Mouse (Mus musculus): ENCODE measurements around the gene Rgcc.
A peak's percentile ranks its signal among the peaks of the same experiment; 100 is the strongest.

Gene Rgcc

DNA sequence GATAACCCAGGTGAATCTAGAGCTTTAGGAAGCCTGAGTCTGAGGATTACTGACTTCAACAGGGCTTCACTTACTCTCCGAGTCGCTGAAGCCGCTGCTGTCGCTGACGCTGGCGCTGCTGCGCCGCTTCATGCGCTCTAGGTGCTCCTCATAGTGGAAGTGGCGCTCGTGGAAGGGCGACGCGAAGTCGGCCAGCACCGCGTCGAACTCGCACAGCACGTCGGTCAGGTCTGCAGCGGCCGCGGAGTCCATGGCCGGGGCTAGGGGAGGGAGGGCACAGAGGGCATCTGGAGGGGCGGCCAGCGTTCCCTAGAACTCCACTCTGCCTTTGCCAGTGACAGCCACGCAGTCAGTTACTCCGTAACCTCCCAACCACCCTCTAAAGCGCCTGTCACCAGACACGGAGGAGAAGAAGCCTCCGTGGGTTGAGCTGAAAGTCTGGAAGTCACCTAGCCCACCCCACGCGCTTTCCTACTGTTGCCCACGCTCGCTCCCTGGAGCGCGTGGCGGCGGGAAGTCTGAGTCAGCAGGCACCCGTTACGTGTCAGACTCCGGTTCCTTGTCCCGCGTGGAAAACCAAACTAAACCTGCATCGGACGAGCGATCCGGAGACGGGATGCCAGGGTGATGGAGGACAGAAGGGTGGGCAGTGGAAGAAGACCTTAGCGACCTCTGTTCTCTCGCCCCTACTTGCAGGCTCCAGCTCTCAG lies 649 bp downstream of the Rgcc start:
- peak; percentile 76 for DNase-seq (ENCODE audit: low read depth, low spot score)

DNA sequence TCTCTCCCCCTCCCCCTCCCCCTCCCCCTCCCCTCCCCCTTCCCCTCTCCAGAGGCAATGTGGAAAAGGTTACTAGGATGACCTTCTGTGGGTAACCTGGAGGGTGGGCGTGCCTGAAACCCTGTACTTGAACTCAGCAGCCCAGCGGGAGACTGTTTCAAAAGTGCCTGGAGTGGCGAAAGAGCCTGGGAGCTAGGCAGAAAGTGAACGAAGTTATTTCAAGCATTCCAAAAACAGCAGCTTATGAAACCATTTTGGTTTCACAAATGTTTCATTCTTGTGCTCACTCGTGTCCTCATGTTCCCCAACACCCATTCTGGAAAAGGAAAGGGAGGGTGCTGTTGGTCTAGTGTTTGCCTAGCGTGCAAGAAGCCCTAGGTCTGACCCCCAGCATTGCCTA lies 1.6 kb downstream of the Rgcc start:
- no peak for DNase-seq (ENCODE audit: low read depth, low spot score)

DNA sequence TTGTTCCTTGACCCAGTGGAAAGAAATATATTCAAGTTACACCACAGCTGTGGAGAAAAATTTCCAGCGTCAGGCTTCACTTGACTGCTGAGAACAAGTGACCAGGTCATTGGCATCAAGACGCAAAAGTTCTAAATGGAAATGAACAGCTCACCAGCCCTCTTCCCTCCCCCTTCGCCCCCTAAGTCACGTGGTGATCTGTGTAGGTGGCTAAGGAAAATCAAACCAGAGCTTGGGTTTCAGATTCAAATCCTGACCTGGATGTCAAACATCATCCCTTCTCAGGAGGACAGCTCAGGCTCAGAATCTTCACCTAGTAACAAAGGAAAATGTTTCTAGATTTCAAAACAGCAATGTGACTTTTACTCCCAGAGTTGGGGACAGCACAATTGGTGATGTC lies 2.2 kb downstream of the Rgcc start:
- DNase-seq (ENCODE audit: low read depth, low spot score) = no peak

DNA sequence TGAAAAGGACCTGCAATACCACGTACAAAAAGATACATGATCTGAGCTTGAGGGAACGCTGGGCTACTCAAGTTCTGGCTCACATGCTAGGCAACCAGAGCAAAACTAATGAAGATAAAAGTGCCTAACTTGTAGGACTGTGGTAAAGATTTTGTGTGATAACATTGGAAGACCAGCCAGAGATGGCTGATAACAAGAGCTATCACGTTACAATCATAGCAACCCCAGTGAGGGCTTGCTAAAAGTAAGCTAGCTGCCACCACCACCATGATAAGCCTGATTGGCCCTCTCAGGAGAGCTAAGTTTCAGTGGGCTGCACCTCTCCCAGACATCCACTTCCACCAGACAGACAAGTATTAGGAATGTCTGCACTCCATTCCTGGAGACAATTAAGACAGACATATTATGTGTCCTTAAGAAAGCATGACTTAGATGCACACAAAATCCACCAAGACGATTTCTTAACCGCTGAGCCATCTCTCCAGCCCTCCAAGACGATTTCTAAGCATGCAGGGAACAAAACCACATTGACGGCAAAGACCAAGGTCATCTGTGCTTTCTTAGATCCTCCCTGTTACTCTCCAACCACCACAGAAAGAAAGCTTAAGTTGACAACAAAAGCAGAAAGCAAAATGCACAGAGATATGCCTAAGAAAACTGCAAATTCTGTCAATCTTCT lies 3.0 kb downstream of the Rgcc start:
- DNase-seq (ENCODE audit: low read depth, low spot score) = no peak

DNA sequence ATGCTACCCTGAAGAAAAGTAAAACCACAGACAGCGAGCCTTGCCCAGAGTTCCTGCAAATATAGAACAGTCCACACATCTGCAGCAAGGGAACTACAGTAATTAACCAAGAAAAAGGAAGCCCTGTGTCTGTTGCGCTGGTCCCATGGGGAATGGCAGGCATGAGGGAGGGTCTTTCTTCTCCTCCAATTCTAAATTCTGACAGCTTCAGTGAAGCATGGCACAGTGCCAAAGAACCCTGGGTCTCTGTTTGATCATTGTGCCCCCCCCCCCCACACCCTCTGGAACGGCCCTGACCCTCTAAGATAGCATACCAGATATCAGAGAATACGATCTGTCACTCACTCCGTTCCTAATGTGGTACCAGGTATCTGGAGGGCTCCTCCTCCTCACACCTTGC lies 4.6 kb downstream of the Rgcc start:
- DNase-seq (ENCODE audit: low read depth, low spot score) = no peak

DNA sequence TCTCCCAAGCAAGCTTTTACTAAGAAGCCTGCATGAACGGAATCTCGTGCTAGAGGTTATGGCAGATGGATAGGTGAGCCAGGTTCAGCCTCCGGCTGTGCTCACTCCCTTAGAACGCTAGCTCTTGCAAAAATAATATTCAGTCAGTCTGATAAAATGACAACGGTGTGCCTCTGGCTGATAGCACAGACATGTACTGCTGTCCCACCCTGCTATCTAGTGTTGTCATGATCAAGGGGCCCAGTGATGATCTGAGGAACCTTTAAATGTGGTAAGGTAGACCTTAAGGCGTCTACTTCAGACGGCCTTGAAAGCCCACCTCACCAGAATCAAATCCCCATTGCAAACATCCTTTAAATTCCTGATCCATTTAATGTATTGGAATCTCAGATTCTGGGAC lies 5.2 kb downstream of the Rgcc start:
- no peak for DNase-seq (ENCODE audit: low read depth, low spot score)

DNA sequence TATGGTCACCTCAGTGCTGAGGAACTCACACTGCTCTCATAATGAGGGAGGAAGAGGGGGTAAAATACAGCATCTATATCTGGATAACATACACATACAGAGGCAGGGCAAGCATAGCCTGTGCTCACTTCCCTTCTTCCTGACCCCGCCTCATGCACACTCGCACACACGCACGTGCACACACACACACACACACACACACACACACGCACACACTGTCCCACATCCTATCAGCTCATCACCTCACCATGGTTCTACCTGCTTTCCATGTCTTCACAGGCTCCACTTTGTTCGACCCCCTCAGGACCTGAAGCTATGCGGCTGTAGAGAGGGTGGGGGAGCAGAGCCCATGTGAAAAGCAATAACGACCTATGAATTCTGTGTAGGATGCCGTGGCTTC lies 5.9 kb downstream of the Rgcc start:
- DNase-seq (ENCODE audit: low read depth, low spot score) = no peak

DNA sequence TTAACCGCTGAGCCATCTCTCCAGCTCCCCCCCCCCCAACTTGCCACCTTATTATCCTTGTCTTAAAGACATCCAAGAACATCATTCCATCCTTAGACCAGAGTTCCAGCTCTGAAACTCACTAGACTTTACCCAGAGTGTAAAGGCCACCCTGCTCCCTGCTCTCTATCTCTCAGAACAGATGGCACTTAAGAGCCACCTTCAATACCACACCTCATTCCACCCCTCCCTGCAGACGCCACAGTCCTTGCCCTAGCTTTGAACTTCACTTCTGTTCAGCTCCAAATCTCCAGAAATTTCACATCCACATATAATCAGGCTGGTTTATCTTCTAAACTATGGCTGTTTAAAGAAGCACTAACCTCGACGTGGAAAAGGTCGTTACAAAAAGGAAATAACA lies 6.5 kb downstream of the Rgcc start:
- no peak for DNase-seq (ENCODE audit: low read depth, low spot score)

DNA sequence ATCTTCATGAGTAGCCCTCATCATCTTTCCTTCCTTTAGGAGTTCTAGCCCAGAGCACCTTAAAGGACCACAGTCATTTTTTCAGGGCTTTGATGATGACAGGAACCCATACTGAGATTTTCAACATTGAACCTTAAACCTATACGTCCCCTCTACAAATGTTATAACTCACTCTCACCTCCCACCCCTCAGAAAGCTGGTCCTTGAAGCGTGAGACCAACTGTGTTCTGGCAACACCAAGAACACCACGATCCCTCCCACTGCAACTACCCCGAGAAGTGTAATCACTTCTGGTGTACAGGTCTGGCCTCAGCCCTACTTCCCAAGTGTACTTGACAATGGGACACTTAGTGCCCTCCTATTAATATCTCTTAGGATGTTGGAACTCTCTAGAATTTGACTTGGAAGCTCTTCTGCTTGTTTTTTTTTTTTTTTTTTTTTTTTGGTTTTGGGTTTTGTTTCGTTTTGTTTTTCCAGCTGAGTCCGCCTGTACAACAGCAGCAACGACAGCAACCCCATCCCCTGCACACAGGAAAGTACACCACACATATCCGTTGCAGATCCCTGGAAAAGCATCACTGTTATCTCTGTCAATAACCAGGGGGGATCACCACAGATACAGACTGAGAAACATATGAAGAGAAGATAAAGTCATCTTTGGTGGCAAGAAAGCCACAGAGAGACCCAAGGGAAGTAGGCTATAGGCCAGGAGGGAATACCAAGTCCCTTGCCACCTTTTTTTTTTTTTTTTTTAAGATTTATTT lies 7.2 kb downstream of the Rgcc start:
- no peak for DNase-seq (ENCODE audit: low read depth, low spot score)

DNA sequence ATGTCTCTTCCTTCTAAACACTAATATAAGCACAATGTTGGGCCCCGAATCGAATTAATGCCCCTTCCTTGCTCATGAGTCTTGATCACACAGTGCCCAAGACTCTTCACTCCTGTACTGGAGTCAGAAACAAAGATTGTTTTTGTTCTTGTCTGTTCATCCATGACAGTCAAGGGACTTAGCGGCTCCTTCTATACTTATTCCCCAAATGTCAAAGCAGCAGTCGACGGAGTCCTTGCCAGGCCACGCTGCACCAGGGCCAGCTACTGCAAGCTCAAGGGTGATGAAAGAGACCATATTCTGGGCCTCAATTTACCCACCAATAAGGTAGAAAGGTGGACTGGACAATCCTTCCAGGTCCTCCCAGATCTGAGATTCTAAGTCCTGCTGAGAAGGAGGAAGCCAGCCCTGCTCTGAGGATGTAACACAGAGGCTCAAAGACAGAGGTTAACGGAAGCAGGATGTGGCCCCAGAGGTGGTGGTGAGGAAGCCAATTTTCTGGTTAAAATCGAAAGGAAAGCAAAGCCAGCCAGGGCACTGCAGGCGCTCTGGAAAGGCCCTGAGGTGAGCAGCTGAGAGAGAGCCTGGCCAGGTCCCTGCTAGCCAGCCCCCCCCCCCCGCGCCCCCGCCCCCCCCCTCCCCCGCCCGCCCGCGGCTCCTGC lies 8.2 kb downstream of the Rgcc start:
- DNase-seq (ENCODE audit: low read depth, low spot score) = peak; percentile 88

DNA sequence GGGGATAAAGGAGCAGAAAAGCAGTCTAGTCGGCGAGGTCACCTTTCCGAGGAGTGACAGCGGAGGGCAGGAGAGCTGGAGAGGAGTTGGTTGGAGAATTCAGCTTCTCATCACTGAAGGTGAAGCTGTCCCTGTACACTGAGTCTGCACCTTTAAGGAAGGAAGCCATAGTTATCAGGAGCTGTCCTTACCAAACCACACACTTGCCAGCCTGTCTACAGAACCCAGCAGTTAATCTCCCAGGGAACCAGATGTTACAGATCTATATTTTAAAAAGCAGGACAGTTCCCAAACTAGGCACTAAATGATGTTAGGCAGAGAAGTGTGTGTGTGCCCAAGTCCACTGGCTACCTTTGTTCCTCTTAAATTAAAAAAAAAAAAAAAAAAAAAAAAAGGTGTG lies 9.8 kb downstream of the Rgcc start:
- no peak for DNase-seq (ENCODE audit: low read depth, low spot score)

DNA sequence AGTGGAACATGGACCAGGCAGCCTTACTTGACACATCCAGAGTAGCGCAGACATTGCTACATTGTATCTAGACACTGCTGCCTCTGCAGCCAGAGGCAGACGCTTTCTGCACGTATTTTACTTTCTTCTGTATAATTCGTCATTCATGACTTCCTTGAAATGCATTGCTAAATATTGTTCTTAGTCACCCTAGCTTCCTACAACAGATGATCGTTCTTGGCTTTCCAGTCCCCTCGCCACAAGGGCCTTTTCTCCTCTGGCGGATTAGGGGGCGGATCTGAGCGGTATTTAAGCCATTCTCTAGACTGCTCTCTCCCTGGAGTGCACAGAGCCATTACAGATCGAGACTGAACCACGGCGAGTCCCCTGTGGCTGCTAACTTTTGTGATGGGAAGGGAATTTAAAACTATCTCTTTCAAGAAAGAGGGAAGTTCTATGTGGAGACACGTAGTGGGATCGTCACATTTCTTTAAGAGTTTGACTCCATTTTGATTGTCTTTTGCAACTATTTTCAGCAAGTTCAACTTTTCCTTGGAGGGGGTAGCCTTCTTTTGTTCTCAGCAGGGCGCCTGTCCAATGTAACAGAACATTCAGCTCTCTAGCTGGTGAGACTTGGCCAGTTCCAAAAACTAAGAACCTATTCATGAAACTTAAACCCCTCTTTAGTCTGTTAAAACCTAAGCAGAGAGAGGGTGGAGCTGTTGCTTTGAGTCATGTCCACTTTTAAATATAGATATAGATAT lies 10.6 kb downstream of the Rgcc start:
- peak; percentile 40 for DNase-seq (ENCODE audit: low read depth, low spot score)

DNA sequence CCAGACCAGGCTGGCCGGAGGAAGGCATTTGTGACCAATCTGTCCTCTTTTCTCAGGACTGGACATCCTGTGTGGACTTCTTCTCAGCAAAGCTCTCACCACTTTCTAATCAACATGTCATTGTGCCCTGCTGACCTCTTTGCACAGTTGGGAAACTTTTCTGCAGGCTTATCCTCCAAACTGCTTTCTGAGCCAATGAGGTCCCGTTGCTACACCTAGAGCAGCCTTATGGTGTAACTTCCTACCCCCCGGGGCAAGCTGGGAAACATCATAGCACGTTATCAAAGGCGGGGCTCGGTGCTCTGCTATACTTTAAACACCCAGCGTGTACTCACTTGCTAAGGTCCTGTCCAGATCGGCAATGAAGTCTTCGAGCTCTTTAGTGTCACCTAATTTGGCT lies 11.5 kb downstream of the Rgcc start:
- DNase-seq (ENCODE audit: low read depth, low spot score) = no peak

DNA sequence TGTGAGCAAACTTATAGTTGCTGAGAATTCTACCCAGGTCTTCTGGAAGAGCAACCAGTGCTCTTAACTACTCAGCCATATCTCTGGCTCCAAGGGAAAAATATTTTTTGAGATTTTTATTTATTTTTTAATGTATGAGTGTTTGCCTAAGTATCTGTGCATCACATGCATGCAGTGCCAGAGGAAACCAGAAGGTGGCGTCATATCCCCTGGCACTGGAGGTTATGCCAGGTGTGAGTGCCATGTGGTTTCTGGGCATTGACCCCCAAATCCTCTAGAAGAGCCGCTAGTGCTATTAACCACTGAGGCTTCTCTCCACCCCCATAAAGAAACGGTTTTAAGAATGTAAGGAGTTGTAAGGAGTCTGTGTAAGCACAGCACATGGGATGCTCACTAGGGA lies 13.2 kb downstream of the Rgcc start:
- peak; percentile 64 for DNase-seq (ENCODE audit: low read depth, low spot score)

DNA sequence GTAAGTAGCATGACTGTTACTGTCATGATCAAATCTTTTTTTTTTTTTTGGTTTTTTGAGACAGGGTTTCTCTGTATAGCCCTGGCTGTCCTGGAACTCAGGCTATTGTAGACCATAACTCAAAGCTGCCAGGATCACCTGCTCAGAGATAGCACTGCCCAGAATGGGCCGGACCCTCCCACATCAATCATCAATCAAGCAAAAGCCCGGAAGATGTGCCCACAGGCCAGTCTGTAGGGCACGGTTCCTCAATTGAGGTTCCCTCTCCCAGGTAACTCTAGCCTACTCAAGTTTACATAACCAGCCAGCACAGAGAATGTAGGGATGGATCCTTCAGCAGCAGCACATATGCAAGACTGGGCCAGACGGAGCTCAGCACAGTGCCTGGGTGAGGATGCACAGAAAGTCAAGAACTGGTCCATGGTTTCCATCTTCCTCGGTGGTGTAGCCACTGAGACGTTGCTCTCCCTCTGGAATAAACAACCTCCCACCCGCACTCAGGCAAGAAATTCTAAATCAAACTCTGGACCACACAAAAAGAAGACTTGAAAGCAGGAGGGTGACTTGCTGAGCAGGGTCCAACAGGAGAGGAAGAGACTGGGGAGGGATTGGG lies 14.1 kb downstream of the Rgcc start:
- no peak for DNase-seq (ENCODE audit: low read depth, low spot score)

DNA sequence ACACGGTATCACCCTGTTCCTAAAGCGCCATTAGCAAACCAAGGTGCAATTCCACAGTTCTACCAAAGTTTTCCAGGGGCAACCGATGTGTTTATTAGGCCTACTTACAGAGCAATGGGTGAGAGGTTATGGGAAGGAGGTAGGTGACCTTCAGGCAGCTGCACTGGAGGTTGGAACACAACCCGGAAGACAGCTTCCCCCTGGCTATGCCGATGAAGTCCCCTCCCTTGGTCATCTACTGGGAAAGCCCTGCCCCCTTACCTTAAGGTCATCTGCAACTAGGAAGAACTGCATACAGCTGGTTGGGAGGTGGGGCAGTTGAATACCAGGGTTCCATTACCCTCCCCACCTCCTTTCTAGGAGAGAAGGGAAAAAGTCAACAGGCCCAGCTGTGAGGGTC lies 15.9 kb downstream of the Rgcc start:
- no peak for DNase-seq (ENCODE audit: low read depth, low spot score)

DNA sequence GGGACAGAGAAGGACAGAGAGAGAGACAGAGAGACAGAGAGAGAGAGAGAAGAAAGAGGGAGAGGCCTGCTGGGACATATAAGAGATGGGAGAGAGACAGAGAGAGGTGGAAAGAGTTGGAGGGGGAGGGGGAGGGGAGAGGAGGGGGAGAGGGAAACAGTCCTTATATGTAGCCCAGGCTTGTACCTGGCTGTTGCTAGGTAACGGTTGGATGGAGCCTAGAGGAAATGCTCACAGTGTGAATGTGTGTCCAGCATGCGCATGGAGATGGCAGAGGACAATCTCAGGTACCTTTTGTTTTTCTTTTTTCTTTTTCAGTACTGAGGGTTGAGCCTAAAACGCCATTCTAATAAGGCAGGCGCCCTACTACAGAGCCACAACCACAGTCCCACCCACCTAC lies 16.8 kb downstream of the Rgcc start:
- DNase-seq (ENCODE audit: low read depth, low spot score) = no peak

DNA sequence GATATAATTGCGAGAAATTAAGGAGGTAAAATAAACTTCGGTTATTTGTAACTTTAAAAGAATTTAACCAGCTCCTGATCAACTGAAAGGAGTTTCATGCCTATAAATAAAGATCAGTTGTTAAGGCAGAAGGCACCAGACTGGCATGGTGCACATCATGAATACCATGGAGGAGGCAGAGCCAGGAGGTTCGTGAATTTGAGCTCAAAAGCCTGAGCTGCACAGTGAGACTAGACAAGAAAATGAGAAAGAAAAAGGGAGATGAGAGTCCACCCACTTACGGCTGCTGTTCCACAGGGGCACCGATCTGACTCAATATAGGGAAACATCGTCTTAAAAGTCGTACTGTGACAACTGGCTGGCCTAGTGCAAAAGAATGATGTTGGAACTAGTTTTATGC lies 17.5 kb downstream of the Rgcc start:
- DNase-seq (ENCODE audit: low read depth, low spot score) = no peak

DNA sequence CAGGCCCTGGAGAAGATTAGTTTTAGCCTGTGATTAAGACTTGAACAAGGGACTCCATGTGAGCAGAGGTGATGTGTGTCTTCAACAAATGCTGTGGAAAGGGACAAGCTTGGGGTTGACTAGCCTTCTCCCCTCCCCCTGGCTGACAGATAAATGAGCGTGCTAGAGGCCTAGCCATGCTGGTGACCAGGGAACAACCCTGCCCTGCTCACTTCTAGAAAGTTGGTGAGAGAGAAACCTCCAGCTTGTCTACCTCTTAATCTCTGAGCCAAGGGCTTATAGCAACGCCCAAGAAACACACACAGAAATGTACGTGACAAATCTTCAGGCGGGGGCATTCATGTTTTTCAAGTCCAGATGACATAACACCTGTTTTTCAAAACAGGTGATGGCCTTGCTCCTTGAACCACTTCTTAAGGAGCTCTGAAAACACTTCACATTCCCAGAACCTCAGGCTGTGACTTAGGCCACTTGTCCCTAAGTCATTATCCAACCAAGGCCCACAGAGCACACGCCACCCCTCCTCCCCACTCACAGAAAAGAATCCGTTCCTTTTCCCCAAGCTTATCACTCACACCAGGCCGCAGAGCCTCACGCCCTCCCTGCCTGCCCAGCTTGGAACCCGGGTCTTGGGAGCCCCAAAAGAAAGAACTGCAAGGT lies 19.4 kb downstream of the Rgcc start:
- DNase-seq (ENCODE audit: low read depth, low spot score) = no peak

DNA sequence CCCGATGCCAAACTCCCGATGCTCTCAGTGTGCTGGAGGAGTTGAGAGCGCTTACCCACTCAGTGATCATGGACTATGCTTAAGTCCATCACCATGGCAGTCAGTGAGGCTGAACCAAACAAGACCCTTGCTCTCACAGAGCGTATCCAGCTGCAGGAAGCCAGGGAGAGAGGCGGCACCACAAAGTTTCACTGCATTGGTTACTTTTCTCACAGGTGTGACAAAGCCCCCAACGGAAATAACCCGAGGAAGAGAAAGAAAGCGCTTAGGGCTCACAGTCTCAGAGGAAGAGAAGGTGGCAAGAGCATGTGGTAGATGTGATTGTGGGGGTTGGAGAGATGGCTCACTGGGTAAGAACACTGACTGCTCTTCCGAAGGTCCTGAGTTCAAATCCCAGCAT lies 21.0 kb downstream of the Rgcc start:
- peak; percentile 43 for DNase-seq (ENCODE audit: low read depth, low spot score)

DNA sequence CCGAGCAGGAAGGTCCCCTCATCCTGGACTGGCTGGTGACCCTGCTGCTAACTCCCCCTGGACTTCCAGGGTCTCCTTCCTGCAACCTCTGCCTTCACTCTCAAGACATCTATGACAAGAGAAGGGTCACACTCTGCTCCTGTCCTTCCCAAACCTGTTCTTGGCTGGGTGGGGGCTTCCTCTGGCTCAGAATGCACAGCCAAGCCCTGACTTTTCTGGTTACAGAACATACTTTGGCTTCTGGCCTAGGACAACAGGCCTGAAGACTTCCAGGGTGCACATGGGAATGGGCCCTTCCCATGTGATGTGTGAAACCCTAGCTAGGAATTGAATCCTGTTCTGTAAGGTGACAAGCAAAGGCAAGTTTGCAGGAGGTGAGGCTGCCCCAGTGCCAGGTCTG lies 22.0 kb downstream of the Rgcc start:
- DNase-seq (ENCODE audit: low read depth, low spot score) = no peak

All from CD4-positive helper T cell, adult 2 months (primary cell).